Mouse (Mus musculus) urinary bladder, adult 18-20 months (tissue): ENCODE measurements around the gene Cdc42bpb.
A peak's percentile ranks its signal among the peaks of the same experiment; 100 is the strongest.

Experiments used
- DNase-seq, 2 experiments: peaks; one replicate each; pipeline ENCODE4 v3.0.0; 2022; ENCODE audit warnings: low spot score in 2 of 2, mixed read lengths in 2 of 2

The Cdc42bpb gene

GRCm38 (mm10) chr12:111386642-111387120 lies 9.2 kb upstream of the Cdc42bpb start:
- DNase-seq = no peak

DNA sequence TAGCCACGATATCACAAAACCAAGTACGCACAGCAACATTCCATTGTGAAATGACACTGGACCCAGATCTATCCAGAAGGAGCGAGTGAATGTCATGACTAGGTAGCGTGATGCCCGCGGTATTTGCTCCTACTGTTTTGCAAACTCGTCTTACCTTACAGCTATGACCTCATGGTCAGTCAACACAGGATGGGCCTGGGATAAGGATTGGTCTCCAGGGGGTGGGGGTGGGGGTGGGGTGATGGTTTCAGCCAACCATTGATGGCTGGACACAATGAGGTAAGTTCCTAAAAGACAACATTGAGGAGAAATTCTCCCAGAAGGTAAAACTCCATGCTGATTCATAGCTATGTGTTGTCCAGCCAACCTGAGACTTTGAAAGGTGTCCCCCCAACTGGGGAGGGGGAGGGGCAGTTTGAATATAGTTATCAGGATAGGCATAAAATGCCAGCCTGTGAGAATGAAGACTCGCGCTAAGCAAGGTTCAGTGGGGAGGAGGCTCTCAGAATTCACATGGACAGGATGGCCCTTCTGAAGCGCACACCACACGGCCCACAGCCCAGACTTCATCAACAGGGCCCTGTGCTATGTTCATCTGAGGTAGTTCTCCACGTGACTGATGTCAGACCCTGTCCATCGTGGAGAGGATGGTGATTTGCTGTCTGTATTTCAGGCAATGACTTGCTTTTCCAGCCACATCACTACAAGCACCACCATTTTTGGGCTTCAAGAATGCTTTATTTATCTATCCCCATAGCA lies 8.5 kb upstream of the Cdc42bpb start:
- no peak for DNase-seq

GRCm38 (mm10) chr12:111378812-111379211 lies 1.3 kb upstream of the Cdc42bpb start:
- no peak for DNase-seq

- DNase-seq = peak in 1 of 2 experiments; percentile 24
Measured at GRCm38 (mm10) chr12:111377986-111378490, 520 bp upstream of the Cdc42bpb start.

DNA sequence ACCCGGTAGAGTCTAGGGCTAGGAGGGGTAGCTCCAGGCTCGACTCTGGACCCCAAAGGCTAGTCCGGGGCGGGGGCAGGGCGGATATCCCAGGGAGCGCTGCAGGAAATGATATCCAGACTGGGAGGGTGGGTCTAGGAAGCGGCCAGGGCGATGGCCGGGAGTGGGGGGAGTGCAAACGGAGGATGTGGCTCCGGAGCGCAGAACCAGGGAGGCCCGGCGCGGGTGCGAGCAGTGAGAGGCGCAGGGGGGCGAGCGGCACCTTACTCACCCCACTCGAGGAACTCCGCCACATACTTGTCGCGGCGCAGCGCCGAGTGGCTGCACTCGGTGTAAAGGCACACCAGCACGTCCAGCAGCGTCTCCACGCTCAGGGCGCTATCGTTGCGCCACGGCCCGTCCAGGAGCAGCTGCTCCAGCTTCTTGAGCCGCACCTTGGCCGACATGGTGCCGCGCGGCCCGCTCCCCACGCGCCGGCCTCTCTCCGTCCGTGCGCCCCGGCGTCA lies 639 bp downstream of the Cdc42bpb start:
- peak; percentile 40 to 44 for DNase-seq

GRCm38 (mm10) chr12:111376053-111376452 lies 1.5 kb downstream of the Cdc42bpb start:
- no peak for DNase-seq

DNA sequence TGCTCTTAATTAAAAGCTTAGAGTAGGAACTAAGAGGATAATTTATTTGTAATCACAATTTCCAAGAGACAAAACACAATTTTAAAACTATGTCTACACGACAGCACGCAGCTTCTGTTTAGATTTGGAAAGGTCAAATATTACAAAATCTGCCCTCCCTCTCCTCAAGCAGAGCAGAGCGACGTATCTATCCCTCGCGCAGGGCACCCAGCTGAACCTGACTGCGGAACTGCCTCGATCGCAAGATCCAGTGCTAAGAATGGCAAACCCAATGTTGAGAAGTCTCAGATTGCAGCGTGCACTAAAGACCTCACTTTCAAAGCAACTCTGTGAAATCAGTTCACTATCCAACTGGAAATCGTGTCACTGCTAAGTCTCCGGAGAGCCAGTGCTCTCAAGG lies 2.0 kb downstream of the Cdc42bpb start:
- DNase-seq = no peak

GRCm38 (mm10) chr12:111374727-111375126 lies 2.8 kb downstream of the Cdc42bpb start:
- DNase-seq = no peak

DNA sequence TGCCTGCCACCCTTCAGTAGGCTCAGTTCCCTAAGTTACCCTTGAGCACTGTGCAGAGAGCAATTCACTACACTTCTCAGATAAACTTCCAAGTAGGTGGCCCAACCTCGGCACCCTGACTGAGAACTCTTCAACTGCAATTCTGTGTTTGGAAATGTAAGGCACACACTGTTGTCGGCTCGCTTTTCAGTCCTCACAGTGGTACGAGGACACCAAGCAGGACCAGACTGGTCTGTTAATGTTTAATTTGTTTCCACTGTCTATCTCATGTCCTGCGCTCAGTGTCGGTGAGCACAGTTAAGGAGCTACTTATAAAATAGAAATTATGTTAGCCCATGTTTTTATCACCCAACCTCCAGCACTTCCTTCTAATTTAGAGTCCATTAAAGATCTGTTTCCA lies 4.1 kb downstream of the Cdc42bpb start:
- DNase-seq = no peak

DNA sequence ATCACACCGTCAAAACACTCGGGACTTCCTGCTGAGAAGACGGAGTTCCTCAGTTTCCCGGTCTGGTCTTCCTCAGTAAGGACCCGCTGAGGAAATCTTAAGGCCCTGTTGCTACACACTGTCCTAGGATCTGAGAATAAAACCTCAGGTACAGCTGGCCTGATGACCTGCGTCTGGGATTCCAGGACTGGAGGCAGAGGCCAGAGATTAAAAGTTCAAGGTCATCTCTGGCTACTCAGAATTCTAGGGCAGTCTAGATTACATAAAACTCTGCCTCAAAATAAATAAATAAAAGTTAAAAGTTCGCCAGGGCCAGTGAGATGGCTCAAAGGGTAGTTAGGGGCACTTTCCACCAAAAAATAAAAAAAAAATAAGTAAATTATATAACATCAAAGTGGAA lies 5.6 kb downstream of the Cdc42bpb start:
- DNase-seq = no peak

- DNase-seq = no peak
Measured at GRCm38 (mm10) chr12:111370249-111370648, 7.3 kb downstream of the Cdc42bpb start.

DNA sequence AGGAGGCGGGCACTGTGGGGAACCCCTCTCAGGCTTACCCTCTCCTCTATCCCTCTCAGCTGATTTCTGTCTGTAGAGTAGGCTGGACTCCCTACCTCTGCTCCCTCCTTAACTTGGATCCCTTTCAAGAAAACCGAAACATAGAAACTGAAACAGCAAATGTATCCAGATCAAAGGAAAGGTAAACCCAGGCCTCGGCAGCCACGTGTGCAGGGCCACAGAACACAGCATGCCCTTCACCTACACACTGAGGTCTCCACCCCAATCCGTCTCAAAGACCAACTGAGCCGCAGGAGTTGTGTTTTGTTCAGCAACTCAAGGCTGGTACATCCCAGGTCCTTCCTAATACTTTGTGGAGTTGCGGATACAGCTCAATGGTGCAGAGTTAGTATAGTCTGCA lies 10.5 kb downstream of the Cdc42bpb start:
- DNase-seq = no peak

- DNase-seq = no peak
Measured at GRCm38 (mm10) chr12:111364234-111364633, 13.3 kb downstream of the Cdc42bpb start.

DNA sequence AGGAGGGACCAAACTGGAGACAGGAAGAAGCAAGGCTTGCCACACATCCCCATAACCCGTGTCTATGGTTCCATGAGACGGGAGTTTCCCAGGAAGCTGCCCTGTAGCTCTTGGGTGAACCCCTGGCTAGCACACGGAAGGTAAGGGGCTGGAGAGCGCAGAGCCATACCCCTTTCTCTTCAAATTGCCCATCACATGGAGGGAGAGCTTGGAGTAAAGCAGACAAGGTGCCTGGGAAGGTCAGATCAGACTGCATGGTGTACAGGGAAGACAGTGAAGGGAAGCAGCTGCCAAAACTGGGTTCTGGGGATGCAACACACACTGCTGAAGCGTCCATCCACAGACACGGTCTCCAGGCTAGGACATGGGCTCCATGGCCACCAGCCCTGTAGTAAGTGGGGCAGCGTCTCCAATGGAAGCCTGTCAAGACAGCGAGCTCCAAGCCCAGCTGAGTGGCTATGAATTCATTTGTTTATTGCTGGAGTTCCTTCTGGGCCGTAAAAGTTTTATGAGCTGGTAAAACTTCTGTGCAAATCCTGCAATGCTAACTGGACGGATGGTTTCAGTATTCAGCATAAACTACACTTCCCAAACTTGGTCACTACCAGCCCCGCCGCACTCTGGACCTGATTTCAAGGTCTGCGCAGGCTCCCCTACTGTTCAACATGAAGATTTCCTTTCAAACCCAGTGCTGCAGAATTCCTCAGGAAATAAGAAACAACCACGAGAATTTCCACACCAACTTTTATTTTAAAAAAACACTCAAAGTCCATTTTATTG lies 16.0 kb downstream of the Cdc42bpb start:
- no peak for DNase-seq

- DNase-seq = peak; percentile 42 to 43
Measured at GRCm38 (mm10) chr12:111360671-111361070, 16.8 kb downstream of the Cdc42bpb start.

- no peak for DNase-seq
Measured at GRCm38 (mm10) chr12:111356216-111356615, 21.3 kb downstream of the Cdc42bpb start.

GRCm38 (mm10) chr12:111354142-111354541 lies 23.4 kb downstream of the Cdc42bpb start:
- peak in 1 of 2 experiments; percentile 56 for DNase-seq

- DNase-seq = peak; percentile 53 to 80
Measured at GRCm38 (mm10) chr12:111353439-111353915, 24.0 kb downstream of the Cdc42bpb start.

DNA sequence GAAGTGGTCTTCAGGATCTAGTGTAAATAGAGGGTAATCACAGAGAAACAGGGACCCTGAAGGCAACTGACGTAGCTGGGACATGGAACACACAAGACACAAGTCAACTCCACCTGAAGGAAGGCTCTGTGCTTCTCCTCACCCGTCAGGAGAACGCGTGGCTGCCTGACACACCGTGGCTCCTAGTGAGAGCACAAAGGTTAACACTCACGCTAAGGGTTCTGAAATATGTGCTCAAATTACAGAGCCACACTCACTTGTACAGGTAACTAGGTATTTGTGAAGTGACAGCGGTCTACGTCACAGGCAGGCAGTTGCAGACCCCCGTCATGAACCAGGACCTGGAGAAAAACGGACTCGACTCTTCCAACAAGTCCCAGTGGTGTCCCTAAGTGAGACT lies 24.5 kb downstream of the Cdc42bpb start:
- no peak for DNase-seq

GRCm38 (mm10) chr12:111352520-111352919 lies 25.0 kb downstream of the Cdc42bpb start:
- no peak for DNase-seq

GRCm38 (mm10) chr12:111349540-111350231 lies 27.8 kb downstream of the Cdc42bpb start:
- DNase-seq = peak in 1 of 2 experiments; percentile 40

DNA sequence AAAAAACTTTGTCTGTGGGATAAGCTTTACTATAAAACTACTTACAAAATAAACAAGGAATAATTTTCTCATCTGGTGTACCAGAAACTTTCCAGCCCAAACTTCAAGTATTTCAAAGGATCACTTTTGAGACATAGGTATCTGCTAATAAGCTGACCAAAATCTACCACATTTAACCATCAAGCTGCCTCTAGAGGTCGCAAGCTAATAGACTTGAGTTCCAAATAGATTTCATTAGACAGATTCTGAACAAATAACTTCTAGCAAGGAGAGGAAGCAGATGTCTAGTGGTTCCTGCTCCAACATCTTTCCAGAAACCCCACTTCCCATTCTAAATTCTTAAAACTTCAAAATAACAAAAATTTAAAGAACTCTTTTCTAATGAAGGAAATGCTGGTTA lies 33.6 kb downstream of the Cdc42bpb start:
- no peak for DNase-seq
